Mouse (Mus musculus): ENCODE measurements around the gene Mtcl1.

Gene Mtcl1

DNA sequence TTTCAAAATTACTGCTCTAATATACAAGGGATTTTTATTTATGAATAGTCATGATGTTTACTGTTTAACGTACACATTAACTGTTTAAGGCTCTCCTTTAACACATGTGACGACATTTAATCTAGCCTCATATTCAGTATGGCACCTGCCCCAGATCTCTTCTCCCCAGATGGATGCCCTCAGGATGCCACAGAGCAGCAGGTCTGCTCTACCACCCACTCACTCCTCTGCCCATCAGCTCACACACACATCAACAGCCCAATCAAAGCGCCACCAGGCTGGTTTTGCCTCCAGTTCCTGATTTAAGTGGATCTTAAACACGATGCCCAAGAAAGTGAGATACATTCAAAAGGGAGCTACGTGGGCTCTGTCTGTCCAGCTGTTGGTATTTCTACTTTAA is 41.1 kb downstream of the Mtcl1 start:
- DNase-seq (ENCODE audit: low spot score in 2 of 2): no peak

DNA sequence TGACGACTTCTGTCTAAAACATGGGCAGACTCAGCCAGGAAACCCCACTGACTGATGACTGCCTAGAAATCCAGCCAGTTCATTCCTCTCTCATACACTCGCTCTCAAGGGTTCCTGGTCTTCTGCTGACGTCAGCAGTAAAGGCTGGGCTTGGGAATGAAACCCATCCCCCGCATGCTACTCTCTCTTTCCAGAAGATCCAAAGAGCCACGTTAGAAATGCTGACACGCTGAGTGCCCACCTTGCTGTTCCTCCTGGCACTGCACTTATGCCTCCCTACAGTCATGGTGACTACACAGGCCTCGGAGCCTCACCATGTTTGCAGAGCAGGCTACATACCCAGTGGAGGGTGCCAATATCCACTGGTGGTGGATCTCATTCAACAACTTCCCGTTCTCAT is 41.7 kb downstream of the Mtcl1 start:
- DNase-seq (ENCODE audit: low spot score in 2 of 2): no peak

DNA sequence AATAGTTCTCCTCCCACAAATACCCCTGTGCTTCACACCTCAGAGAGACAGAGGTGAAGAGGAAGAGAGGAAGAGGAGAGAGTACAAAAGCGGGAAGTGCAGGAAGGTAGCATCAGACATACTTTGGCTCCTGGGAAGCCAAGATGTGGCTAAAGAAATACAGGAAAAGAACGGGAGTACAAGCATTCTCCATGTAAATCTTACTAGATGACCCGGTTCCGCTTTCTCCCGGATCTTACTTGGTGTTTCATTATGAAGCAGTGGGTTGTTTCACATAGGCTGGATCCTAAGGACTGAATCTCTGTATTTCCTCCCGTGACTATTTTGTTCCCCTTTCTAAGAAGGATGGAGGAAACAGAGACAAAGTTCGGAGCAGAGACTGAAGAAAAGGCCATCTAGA is 43.9 kb downstream of the Mtcl1 start:
- no peak for DNase-seq (ENCODE audit: low spot score in 2 of 2)

DNA sequence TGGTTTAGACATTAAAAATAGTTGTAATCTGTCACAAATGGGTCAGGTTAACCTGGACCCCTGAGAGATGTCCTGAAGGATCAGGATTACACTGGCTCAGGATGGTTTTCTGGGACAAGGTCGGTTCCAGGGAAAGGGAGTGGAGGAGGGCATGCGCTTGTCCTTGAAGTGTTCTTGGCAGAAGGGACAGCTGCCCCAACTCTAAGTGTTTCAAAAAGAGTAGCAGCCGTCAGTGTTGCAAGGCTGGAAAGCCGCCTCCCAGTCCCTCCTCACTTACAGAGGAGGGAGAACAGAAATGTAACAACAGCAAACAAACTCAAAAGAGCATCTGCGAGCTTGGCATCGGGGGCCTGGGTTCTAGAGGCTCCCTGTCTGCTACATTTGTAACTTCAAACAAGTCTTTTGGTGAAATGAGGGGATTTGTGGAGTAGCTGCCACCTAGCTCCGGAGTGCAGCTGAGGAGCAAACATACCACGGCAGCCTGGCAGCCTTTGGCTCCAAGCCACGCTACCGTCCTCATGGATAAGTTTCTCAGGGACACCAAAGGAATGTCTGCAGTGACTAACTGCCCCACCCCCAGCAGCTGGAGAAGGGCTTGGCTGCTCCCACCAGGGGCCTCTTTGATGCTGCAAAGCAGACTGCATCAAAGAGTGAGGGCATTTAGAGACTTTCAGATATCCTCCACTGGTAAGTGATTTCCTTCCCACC is 44.5 kb downstream of the Mtcl1 start:
- no peak for DNase-seq (ENCODE audit: low spot score in 2 of 2)

DNA sequence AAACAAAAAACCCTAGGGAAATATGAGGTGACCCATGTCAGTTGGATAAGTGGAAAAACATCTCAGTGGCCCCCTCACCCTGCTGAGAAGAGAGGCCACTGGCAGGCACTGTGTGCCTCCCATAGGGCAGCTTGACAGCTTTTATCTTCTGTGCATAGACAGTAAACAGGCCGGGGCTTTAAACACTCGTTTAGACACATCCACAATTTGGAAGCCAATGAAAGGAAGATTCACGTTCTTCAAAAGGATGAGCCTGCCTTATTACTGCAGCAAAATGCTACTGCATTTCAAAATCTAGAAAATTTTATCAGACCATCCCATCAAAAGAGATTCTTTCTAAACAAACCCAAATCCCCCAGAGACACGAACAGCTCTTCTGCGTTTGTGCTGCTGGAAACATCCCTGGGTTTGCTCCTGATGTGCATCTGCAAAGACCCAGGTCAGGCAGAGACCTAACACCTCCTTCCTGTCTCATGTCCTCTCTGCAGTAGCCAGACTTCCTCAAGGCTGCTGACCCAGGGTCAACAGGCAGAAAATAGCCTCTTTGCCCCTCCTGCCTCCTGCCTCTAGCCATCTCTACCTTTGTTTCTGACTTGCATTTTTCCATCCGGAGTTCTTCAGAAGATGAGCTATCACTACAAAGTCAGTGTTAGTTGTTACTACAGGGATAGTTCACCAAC is 46.6 kb downstream of the Mtcl1 start:
- DNase-seq (ENCODE audit: low spot score in 2 of 2): no peak

DNA sequence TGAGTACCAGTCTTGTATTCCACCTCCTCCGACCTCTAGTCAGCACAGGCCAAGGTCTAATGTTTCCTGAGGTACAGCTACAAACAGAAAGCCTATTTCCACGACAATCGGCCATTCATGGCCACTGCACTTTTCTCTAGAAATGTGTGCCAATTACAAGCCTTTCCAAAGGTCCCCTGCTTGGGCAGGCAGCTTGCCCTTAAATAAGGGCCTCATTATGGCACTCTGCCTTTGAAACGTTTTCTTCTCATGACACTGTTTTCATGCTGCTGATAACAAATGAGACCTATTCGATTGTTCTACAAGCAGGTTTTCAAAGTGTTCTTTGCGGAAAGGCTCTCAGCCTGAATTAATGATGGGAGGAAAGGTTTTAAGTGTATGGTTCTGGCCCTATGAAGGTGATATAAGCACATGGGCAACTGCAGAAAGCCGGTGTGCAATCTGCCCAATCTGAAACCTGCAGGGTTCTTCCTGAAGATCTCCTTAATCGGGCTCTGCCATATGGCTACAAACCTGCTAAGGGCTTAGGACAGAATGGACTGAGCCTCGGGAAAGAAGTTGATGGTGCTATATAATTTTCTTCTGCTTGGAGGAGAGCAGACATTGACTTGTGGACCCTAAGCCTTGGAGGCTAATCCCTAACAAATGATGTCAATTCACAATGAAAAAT is 47.8 kb downstream of the Mtcl1 start:
- no peak for DNase-seq (ENCODE audit: low spot score in 2 of 2)

DNA sequence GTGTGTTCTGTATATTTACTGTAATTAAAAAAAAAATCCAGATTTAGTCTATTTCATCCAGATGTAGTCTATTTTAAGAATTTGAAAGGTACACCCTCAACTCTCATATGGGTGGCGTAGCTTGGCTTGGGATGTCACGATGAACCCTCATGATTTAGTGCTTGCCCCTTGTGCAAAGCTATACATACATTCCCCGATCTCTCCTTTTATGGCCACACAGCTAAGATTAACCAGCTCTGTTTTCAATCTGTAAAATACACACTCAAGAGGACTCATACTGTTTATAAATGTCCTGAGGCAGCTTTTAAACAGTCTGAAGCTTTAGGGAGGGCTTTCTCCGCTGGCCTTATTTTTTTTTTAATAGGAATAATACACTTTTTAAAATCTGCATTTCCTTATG is 49.8 kb downstream of the Mtcl1 start:
- no peak for DNase-seq (ENCODE audit: low spot score in 2 of 2)

DNA sequence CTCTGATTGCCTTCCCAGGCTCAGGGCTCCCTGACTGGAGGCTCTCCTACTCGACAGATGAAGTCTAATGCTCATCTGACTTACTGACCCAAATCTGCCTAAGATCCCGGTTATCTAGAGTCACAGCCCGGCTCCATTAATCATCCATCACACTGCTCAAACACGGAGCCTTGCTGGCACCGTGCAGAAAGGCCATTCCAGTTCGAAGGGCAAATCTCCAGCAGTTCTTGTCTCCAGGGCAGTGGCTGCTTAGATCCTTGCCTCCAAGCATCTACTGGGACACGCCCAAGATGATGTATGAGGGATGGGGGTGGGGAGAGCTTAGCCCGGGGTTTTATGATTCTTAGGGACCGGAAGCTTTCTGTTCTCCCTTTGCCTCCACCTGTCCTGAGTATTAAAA is 55.0 kb downstream of the Mtcl1 start:
- DNase-seq (ENCODE audit: low spot score in 2 of 2): no peak

DNA sequence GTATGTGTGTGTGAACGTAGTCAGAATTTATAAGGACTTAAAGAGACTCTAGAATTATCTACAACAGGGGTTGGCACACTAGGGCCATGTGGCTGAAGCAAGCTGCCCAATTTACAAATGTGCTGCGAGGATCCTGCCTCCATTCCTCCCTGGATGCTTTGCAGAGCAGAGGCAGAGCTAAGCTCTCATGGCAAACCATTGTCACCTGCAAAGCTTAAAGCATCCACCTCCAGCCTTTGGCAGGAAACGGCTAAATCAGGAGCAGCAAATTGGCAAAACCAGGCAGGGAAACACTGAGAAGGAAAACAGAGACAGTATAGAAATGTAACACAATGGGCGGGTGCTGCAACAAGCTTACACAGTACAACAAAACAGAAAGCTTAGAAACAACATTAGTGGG is 61.2 kb downstream of the Mtcl1 start:
- DNase-seq (ENCODE audit: low spot score in 2 of 2): no peak

DNA sequence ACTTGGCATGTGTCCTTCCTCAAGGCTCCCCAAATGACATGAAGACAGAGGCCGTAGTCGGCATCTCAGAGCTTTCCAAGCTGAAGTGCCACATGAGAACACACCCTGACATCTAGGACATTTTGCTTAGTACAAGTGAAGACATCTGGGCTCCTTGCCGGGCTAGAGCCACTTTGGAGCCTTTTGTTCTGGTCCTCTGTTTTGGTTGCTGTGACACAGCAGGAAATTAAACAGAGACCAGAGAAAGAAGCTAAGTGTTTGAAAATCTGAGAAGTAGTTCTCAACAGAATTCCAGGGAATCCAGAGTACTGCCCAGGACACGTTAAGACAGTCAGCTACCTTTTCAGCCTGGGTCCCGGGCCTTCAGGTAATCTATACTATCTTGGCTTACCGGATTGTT is 68.2 kb downstream of the Mtcl1 start:
- DNase-seq (ENCODE audit: low spot score in 2 of 2): no peak

DNA sequence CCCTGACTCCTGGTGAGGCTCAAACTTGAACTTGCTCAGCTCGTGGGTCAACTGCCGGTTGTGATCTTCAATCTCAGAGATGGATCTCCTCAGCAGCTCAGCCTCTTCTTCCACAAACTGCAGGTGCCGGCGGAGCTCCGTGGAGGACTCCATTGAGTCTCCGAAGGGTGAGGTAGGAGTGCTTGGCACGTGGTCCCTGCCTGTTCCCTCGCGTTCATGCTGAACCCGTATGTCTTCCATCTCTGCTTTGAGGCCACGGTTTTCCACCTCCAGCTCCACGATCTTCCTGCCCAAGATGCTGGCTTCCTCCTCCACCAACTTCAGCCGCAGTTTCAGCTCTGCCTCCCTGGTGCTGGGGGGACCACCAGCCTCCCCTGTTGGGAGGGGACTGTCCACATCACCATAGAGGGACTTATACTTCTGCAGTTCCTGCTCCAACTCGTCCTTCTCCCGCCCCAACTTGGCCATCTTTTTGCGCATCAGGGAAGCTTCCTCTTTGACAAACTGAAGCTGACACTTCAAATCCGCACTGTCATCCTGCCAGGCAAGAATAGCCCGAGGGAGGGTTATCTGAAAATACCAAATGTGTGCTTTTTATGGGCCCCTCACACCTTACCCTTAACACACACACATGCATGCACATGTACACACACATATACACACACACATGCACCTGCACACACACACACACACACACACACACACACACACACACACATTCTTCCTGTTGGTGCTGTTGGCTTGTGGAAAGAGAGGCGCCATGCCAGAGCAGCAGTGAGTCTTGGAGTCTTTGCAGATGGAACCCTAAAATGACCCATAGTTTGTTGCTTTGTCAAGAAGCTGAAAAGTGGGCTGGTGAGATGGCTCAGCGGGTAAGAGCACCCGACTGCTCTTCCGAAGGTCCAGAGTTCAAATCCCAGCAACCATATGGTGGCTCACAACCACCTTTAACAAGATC is 69.4 kb downstream of the Mtcl1 start:
- DNase-seq (ENCODE audit: low spot score in 2 of 2): no peak

DNA sequence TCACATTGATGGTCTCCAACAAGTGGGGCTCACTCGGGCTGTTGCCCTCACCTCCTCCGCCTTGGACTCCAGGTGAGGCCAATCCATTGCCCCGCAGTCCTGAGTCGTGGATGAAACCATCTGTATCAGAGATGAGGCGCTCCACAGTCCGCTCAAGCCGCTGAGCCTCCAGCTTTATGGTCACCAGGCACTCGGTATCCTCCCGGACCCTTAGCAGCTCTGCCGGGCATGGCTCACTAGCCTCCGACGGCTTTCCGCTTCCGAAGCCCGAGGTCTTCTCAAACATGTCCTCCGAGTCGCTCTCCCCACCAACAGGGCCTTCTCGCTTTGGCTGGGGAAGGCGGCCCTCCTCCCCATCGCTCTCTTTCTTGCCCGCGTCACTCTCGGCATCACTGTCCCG is 70.2 kb downstream of the Mtcl1 start:
- no peak for DNase-seq (ENCODE audit: low spot score in 2 of 2)

DNA sequence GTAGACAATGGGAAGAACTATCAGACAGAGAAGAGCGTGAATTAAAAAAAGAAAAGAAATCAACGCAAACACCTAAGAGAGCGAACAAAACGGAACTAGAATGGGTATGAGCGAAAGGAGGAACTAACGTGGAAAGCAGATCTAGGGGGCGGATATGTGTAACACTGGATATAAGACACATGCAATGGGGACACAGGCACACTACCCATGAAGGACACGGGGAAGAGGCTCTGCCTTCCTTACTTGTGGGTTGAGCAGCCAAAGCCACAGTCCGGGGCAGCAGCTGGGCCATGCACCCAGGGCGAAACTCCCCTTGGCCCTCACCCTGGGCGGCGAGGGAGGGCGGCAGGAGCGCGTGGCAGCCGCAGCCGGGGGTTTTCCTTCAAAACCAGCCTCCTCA is 71.4 kb downstream of the Mtcl1 start:
- DNase-seq (ENCODE audit: low spot score in 2 of 2): no peak

DNA sequence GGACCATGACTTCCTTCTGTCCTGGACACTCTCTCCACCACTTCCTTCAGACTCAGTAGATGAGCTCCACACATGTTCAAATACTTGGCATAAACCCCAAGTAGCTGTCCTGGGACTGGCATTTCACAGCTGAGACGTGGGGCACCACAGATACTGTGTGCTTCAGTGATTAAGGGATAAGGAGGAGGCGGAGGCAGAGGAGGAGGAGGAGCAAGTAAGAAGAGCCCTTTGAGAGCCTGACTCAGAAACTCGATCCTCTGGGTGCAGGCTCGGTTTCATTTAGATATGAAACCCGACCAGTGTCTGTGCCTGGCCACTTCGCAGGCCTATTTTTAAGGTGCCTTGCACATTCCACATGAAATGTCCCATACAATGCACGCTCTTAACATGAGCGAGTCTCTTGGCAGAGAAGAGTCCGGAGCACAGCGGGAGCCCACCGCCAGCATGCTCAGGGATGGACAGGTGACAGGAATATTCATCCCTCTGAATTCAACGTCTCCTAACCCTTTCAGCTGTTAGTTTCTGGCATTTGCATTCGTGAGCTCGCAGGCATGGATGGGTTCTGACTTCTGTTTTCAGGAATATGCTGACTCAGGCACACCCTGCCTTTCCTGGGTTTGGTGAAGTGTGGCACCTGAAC is 74.8 kb downstream of the Mtcl1 start:
- no peak for DNase-seq (ENCODE audit: low spot score in 2 of 2)

DNA sequence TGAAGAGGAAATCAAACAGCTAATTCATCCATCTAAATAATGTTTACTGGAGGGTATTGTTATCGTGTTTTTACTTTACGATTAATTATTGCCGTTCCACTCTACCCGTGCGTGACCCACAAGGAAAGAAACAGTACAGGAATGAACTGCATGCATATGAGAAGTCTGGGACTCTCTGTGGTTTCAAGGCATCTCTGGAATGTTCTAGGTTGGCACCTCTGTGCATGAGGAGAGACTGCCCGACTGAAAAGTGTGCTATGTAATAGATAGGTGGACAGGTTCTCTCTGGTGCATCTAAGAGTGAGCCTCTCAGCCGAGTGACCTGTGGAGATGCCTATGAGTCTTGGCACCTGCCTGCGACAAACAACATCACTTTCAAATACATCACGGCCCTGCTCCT is 78.7 kb downstream of the Mtcl1 start:
- DNase-seq (ENCODE audit: low spot score in 2 of 2): no peak

DNA sequence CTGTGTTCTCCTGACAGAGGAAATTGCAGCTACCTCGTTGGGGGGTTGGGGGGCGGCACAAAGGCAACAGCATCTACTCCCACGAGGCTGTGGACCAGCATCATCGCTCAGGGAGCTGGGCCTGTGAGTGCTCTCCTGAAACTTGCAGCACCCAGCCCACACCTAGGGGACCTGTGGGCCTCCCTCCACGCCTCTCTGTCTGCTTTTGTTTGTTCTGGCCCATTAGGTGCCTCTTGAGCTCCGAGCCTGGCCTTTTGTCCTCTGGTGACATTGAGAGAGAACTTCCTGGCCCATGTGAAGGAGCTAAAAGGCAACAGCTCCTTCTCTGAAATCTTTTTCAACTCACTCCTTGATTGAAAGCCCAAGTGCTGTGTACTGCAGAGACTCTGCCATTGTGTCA is 79.8 kb downstream of the Mtcl1 start:
- DNase-seq (ENCODE audit: low spot score in 2 of 2): no peak

DNA sequence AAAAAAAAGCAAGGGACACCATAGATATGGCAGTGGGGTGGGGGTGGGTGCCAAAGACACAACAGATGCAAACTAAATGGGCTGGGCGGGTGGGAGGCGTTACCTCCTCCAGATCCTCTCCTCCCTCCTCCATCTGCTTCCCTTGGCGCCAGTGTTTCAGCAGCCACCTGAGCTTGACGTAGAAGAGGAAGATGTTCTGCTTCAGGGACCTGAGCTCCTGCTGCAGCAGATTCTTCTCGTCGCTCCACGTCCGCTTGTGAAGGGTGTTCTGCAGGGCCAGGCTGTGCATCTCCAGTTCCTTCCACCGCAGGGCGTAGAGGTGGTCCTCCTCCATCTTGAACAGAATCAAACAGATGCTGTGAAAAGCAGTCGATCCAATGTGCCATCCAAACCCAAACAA is 81.4 kb downstream of the Mtcl1 start:
- no peak for DNase-seq (ENCODE audit: low spot score in 2 of 2)

DNA sequence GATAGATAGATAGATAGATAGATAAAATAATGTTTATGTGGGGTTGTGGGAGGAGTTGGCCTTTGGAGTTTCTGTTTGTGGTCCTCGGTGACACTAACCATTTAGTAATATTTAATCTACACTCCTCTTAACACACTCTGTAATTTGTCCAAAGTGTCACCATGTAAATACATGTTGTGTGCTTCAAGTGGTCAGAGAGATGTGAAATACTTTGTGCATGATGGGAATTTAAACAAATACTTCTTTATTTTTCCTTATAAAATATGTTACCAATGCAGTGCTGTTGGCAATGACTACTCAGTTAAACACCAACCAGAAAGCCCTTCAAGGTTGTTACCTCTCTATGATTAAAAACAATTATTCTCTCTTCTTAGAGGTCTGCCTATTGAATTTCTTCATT is 83.9 kb downstream of the Mtcl1 start:
- no peak for DNase-seq (ENCODE audit: low spot score in 2 of 2)

DNA sequence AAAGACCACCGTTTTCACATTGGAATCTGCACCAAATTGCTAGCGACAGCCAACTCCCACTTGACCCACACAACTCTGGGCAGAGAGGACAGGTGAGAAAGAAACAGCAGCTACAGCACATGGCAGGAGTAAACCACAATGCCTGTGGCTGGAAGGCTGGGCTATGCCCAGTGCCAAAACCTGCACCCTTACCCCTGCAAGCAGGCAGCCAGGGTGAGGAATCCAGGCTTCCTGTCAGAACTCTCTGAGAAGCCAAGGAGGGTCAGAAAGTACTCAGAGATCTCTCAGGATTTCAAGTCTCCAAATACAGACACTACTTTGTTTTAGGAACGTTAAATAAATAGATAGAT is 84.3 kb downstream of the Mtcl1 start:
- no peak for DNase-seq (ENCODE audit: low spot score in 2 of 2)

DNA sequence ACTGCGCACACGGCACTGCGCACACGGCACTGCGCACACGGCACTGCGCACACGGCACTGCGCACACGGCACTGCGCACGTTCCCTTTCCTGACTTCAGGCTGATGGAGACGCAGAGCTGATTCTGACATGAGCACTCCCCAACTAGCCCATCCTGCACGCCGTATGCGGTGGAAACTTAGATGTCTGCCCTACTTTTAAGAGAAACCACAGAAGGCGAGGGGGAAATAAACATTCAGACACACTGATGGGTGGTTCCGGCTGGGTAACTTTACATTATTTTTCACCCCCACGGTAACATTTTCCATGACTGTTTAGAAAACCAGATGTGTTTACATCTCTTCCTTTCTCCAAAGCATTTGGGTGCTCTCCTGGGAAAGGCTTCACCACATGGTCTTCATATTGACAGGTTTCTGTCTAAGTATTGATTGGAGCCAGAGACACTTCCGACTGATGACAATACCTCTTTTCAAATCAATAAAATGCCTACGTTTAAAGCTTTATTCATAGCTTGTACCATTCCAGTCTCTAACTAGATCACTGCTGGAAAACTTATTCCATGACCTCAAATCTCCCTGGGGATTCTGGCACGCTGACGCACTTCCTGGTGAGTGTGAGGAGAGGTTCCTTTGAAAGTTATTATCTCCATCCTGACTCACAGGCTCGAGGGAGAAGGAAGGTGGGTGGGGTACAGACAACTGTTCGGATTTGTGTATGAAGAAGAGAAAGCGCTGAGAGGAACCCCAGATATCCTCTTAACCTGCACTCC is 84.8 kb downstream of the Mtcl1 start:
- no peak for DNase-seq (ENCODE audit: low spot score in 2 of 2)

Data from urinary bladder, adult 18-20 months (tissue).